Mouse (Mus musculus): Measurements from ENCODE around the gene Mpzl1. TPM values are rescaled to one million over a fixed set of nuclear protein-coding genes. Genes with fewer than 3 reads are reported as not detected.
A peak's percentile ranks its signal among the peaks of the same experiment; 100 is the strongest.

The Mpzl1 gene
- polyA plus RNA-seq, 1 experiment from 2014 or later = 149 TPM

DNA sequence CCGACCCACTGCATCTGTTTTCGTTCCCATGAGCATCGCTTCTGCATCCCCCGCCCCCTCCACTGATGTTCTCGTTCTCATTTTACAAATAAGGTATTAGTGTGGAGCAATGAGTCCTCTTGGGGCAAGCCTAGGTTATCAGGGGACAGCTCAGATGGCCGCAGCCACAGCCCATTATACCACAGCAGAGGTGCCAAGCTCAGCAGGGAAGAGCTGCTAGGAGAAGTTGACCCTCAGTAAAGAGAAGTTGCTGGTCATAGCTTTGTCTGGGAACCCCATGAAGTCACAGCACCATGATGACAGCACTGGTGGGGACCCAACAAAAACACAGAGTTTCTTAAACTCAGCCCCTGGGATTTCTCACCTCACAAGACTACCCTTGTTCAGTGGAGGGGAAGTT is 27.4 kb upstream of the Mpzl1 start:
- ATAC-seq (no peak), DNase-seq (ENCODE audit: low spot score) (no peak)
- 82% methylated on average over 6 of the region's 6 CpGs for WGBS
- Histone ChIP-seq H3K9me3 (ENCODE audit: low read length) (no peaks in the 10 kb centered on the region), H3K36me3 (ENCODE audit: insufficient read depth, low read length) (0 out of 2 replicates have a peak, but pooled peaks cover 8% of the 10 kb centered on the region), H3K4me2 (replicated peaks; ENCODE audit: low read depth, low read length) (no peak overlapping the region), H3K27ac (ENCODE audit: low read length) (no peak overlapping the region), H3K4me3 (ENCODE audit: low read depth, low read length) (no peak overlapping the region), H3K27me3 (replicated peaks; ENCODE audit: insufficient read depth, low read length) (no peaks in the 10 kb centered on the region), H3K9ac (replicated peaks; ENCODE audit: low read depth) (no peak overlapping the region), H3K4me1 (ENCODE audit: insufficient read depth, low read depth, low read length) (no peaks in the 10 kb centered on the region)
- TF ChIP-seq CTCF (IDR thresholded peaks at IDR 0.05) (no peak), EP300 (IDR thresholded peaks at IDR 0.05) (no peak)

- H3K9ac ChIP-seq (replicated peaks; ENCODE audit: low read depth) = no peak overlapping the region
- 0 out of 2 replicates have a peak, but pooled peaks cover 8% of the 10 kb centered on the region for H3K36me3 ChIP-seq (ENCODE audit: insufficient read depth, low read length)
These were observed 26.9 kb upstream of the Mpzl1 start for GRCm38 (mm10) chr1:165661191-165661590.

GRCm38 (mm10) chr1:165660774-165661173 is 26.4 kb upstream of the Mpzl1 start:
- DNase-seq (ENCODE audit: low spot score) (peak; percentile 82), ATAC-seq (peak; percentile 33)
- Histone ChIP-seq H3K27ac (ENCODE audit: low read length) (no peak overlapping the region), H3K4me2 (replicated peaks; ENCODE audit: low read depth, low read length) (no peak overlapping the region), H3K27me3 (replicated peaks; ENCODE audit: insufficient read depth, low read length) (no peaks in the 10 kb centered on the region), H3K9ac (replicated peaks; ENCODE audit: low read depth) (no peak overlapping the region), H3K9me3 (ENCODE audit: low read length) (no peaks in the 10 kb centered on the region), H3K36me3 (ENCODE audit: insufficient read depth, low read length) (0 out of 2 replicates have a peak, but pooled peaks cover 8% of the 10 kb centered on the region), H3K4me3 (ENCODE audit: low read depth, low read length) (no peak overlapping the region), H3K4me1 (ENCODE audit: insufficient read depth, low read depth, low read length) (no peaks in the 10 kb centered on the region)
- WGBS = 28% methylated on average over 4 of the region's 4 CpGs
- TF ChIP-seq CTCF (IDR thresholded peaks at IDR 0.05) (peak; percentile 83), EP300 (IDR thresholded peaks at IDR 0.05) (no peak; the same call in 1 of the 2 replicates)

More at GRCm38 (mm10) chr1:165661191-165661590, 26.9 kb upstream of the Mpzl1 start:
- H3K4me1 ChIP-seq (ENCODE audit: insufficient read depth, low read depth, low read length) = no peaks in the 10 kb centered on the region
- no peak overlapping the region for H3K4me3 ChIP-seq (ENCODE audit: low read depth, low read length)
- H3K27me3 ChIP-seq (replicated peaks; ENCODE audit: insufficient read depth, low read length) = no peaks in the 10 kb centered on the region
- TF ChIP-seq EP300 (IDR thresholded peaks at IDR 0.05) = no peak
- TF ChIP-seq CTCF (IDR thresholded peaks at IDR 0.05) = no peak
- no peaks in the 10 kb centered on the region for H3K9me3 ChIP-seq (ENCODE audit: low read length)
- WGBS = 58% methylated on average over 3 of the region's 3 CpGs
- H3K4me2 ChIP-seq (replicated peaks; ENCODE audit: low read depth, low read length) = no peak overlapping the region
- ATAC-seq (no peak), DNase-seq (ENCODE audit: low spot score) (no peak)
- no peak overlapping the region for H3K27ac ChIP-seq (ENCODE audit: low read length)

DNA sequence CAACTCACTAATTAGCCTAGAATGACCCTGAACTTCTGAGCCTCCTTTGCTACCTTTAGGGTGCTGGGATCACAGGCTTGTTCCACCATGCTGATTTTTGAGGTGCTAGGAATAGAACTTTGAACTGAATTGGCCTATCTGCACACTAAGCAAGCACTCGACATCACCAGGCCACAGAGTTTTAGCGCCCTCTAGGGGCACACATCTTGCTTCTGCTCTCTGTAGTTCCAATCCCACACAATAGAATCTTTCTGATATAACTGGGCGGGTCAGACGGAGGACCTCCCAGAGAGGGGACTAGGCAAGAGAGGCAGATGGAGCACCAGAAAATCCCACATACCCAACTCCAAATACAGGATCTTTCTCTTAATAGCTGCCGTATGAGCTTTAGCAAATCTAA is 24.3 kb upstream of the Mpzl1 start:
- WGBS = 37% methylated on average over 5 of the region's 5 CpGs
- Histone ChIP-seq H3K4me2 (replicated peaks; ENCODE audit: low read depth, low read length) (no peak overlapping the region), H3K27ac (ENCODE audit: low read length) (no peak overlapping the region), H3K4me1 (ENCODE audit: insufficient read depth, low read depth, low read length) (no peaks in the 10 kb centered on the region), H3K9ac (replicated peaks; ENCODE audit: low read depth) (no peak overlapping the region), H3K9me3 (ENCODE audit: low read length) (no peaks in the 10 kb centered on the region), H3K36me3 (ENCODE audit: insufficient read depth, low read length) (peaks cover 19% of the 10 kb centered on the region; the same call in 1 of the 2 replicates), H3K27me3 (replicated peaks; ENCODE audit: insufficient read depth, low read length) (no peaks in the 10 kb centered on the region), H3K4me3 (ENCODE audit: low read depth, low read length) (no peak overlapping the region)
- TF ChIP-seq CTCF (IDR thresholded peaks at IDR 0.05) (peak; percentile 93), EP300 (IDR thresholded peaks at IDR 0.05) (no peak)
- ATAC-seq (peak; percentile 57), DNase-seq (ENCODE audit: low spot score) (peak; percentile 87)

DNA sequence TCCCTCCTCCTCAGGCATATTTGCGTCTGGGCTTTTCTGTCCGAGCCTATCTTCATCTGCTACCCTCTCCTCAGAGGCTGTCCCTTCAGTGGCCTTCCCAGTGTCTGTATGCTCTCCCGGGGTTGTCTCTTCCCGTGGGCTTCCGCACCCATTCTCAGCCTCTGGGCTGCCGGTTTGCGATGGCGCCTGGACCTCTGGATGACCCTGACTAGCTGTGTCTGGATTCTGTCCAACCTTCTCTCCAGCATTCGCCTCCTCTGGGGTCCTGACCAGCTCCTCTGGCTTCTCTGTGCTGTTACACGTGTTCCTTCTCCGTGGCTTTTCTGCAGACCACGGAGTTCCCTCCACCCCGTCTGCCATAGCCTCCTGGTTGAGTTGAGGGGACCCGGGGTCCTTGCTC is 21.1 kb upstream of the Mpzl1 start:
- Histone ChIP-seq H3K9me3 (ENCODE audit: low read length) (no peaks in the 10 kb centered on the region), H3K4me3 (ENCODE audit: low read depth, low read length) (no peak overlapping the region), H3K9ac (replicated peaks; ENCODE audit: low read depth) (no peak overlapping the region), H3K36me3 (ENCODE audit: insufficient read depth, low read length) (peaks cover 19% of the 10 kb centered on the region; the same call in 1 of the 2 replicates), H3K4me1 (ENCODE audit: insufficient read depth, low read depth, low read length) (no peaks in the 10 kb centered on the region), H3K27ac (ENCODE audit: low read length) (no peak overlapping the region), H3K4me2 (replicated peaks; ENCODE audit: low read depth, low read length) (no peak overlapping the region), H3K27me3 (replicated peaks; ENCODE audit: insufficient read depth, low read length) (no peaks in the 10 kb centered on the region)
- 57% methylated on average over 14 of the region's 14 CpGs for WGBS
- DNase-seq (ENCODE audit: low spot score) (no peak), ATAC-seq (0 out of 2 replicates have a peak, but pooled peaks have one; percentile 19)
- TF ChIP-seq EP300 (IDR thresholded peaks at IDR 0.05) (no peak), CTCF (IDR thresholded peaks at IDR 0.05) (no peak)

GRCm38 (mm10) chr1:165655022-165655421 is 20.7 kb upstream of the Mpzl1 start:
- Histone ChIP-seq H3K27me3 (replicated peaks; ENCODE audit: insufficient read depth, low read length) (no peaks in the 10 kb centered on the region), H3K36me3 (ENCODE audit: insufficient read depth, low read length) (peaks cover 19% of the 10 kb centered on the region; the same call in 1 of the 2 replicates), H3K4me2 (replicated peaks; ENCODE audit: low read depth, low read length) (no peak overlapping the region), H3K4me3 (ENCODE audit: low read depth, low read length) (no peak overlapping the region), H3K9ac (replicated peaks; ENCODE audit: low read depth) (no peak overlapping the region), H3K27ac (ENCODE audit: low read length) (no peak overlapping the region), H3K9me3 (ENCODE audit: low read length) (no peaks in the 10 kb centered on the region), H3K4me1 (ENCODE audit: insufficient read depth, low read depth, low read length) (no peaks in the 10 kb centered on the region)
- ATAC-seq = peak; percentile 47
- TF ChIP-seq CTCF (IDR thresholded peaks at IDR 0.05) (peak; percentile 55), EP300 (IDR thresholded peaks at IDR 0.05) (no peak)
- 55% methylated on average over 6 of the region's 6 CpGs for WGBS
- DNase-seq (ENCODE audit: low spot score) = no peak
